Mouse (Mus musculus) embryonic facial prominence, embryonic 12.5 days (tissue): ENCODE measurements at regions not wholly inside any gene's neighbourhood (a gene's known extent, or its start where the extent isn't known, plus 50 kb on each side); places are given as distances from the start of the nearest gene placed in this dataset.

Experiments
- ATAC-seq: fragments of 200-750 bp; cut with Nextera tagmentation; 2 replicates; pipeline ENCODE4 v1.8.0; 2017; ENCODE audit not compliant: insufficient number of reproducible peaks, insufficient read depth, low FRiP score, low TSS enrichment
- H3K27ac ChIP-seq: fragments of 300-500 bp; sonication (generic); 2 replicates; pipeline ENCODE4 v1.5.1; 2016; ENCODE audit warnings: mild to moderate bottlenecking
- H3K27me3 ChIP-seq: fragments of 300-500 bp; sonication (generic); 2 replicates; pipeline ENCODE4 v1.6.1; 2016; ENCODE audit warnings: mild to moderate bottlenecking, moderate library complexity
- H3K36me3 ChIP-seq: fragments of 300-500 bp; sonication (generic); 2 replicates; pipeline ENCODE4 v1.6.1; 2016; ENCODE audit warnings: mild to moderate bottlenecking
- H3K4me1 ChIP-seq: fragments of 300-500 bp; sonication (generic); 2 replicates; pipeline ENCODE4 v1.6.1; 2016
- H3K4me2 ChIP-seq: fragments of 300-500 bp; sonication (generic); replicated peaks from 2 replicates; pipeline ENCODE4 v1.6.1; 2016; ENCODE audit warnings: mild to moderate bottlenecking, moderate library complexity
- H3K4me3 ChIP-seq: fragments of 300-500 bp; sonication (generic); 2 replicates; pipeline ENCODE4 v1.5.1; 2016; ENCODE audit warnings: mild to moderate bottlenecking
- H3K9ac ChIP-seq: fragments of 300-500 bp; sonication (generic); 2 replicates; pipeline ENCODE4 v1.6.1; 2016; ENCODE audit warnings: mild to moderate bottlenecking, moderate library complexity
- H3K9me3 ChIP-seq: fragments of 300-500 bp; sonication (generic); 2 replicates; pipeline ENCODE4 v1.6.1; 2016; ENCODE audit warnings: mild to moderate bottlenecking, moderate library complexity
- WGBS: fragments of 180-500 bp; shearing (Covaris S2); methylation state at CpG from one replicate; pipeline ENCODE4 v1.1.7; 2016; 5-methylcytosine and 5-hydroxymethylcytosine counted together

DNA sequence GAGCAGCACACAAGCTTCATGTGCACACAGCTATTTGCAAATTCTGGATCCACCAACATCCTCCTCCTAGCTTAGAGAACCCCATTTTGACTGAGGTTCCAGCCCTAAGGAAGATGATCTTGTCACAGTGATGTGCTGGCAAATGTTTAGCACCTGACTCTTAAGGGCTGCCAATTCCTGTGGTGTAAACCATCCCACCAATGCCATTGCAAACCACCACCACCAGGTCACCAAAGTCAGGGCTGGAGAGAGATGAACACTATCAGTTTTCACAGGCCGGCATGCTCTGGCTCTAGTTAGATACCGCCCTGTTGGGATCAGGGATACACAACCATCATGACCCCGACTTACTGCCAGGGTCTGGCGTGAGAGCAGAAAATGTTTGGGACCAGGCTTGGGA lies 125.9 kb downstream of the Slc38a6 start:
- no peaks in the 10 kb centered on the region for H3K36me3 ChIP-seq
- no peak overlapping the region for H3K27ac ChIP-seq
- H3K4me1 ChIP-seq = peaks cover 29% of the 10 kb centered on the region

GRCm38 (mm10) chr12:73410924-73411323 lies 124.3 kb downstream of the Slc38a6 start:
- H3K9ac ChIP-seq = no peak overlapping the region
- no peak overlapping the region for H3K4me3 ChIP-seq
- peaks cover 21% of the 10 kb centered on the region for H3K4me1 ChIP-seq
- H3K9me3 ChIP-seq = no peaks in the 10 kb centered on the region
- H3K36me3 ChIP-seq = no peaks in the 10 kb centered on the region
- H3K4me2 ChIP-seq = no peak overlapping the region
- WGBS = 60% methylated on average over 7 of the region's 7 CpGs
- H3K27me3 ChIP-seq = 0 out of 2 replicates have a peak, but pooled peaks cover 10% of the 10 kb centered on the region
- H3K27ac ChIP-seq = no peak overlapping the region
- no peak for ATAC-seq

More for the DNA sequence above, 125.9 kb downstream of the Slc38a6 start:
- no peaks in the 10 kb centered on the region for H3K9me3 ChIP-seq
- H3K27me3 ChIP-seq = 0 out of 2 replicates have a peak, but pooled peaks cover 9% of the 10 kb centered on the region
- WGBS = 50% methylated on average over 4 of the region's 4 CpGs
- no peak overlapping the region for H3K4me3 ChIP-seq
- H3K4me2 ChIP-seq = 0 out of 2 replicates have a peak overlapping the region, but pooled peaks have one; percentile 26
- ATAC-seq = no peak
- H3K9ac ChIP-seq = no peak overlapping the region

DNA sequence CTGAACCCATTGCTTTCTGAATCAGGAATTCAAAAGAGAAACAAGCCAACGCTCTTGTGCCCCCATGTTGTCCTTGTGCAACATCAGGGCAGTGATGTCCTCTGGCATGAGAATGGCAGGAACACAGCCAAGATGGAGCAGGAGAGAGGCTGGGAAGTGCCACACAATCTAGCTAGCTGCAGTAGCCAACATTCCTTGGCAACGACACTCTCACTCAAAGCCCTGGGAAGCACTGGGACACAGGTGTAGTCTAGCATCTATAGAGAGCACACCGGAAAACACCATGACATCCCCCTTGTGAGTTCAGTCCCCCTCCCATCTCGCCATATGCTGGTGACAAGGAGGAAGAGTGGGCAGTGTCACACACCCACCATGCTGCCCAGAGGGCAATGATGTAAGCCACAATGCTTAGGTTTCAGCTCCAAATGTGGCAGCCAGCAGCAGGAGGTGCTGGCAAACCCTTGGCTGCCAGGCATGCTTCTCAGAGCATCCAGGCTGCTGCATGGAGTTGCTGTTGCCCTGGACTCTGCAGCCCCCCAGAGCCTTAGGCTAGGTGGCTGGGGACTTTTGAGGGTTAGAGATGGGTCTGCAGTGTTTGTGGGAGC lies 123.0 kb downstream of the Slc38a6 start:
- no peak for ATAC-seq
- no peaks in the 10 kb centered on the region for H3K36me3 ChIP-seq
- no peak overlapping the region for H3K27ac ChIP-seq
- 89% methylated on average over 4 of the region's 4 CpGs for WGBS
- H3K4me1 ChIP-seq = peaks cover 30% of the 10 kb centered on the region
- no peak overlapping the region for H3K4me2 ChIP-seq
- H3K27me3 ChIP-seq = 0 out of 2 replicates have a peak, but pooled peaks cover 12% of the 10 kb centered on the region
- H3K9ac ChIP-seq = no peak overlapping the region
- no peaks in the 10 kb centered on the region for H3K9me3 ChIP-seq
- H3K4me3 ChIP-seq = no peak overlapping the region

GRCm38 (mm10) chr12:73408614-73409013 lies 122.0 kb downstream of the Slc38a6 start:
- ATAC-seq = no peak
- 82% methylated on average over 7 of the region's 7 CpGs for WGBS
- no peaks in the 10 kb centered on the region for H3K9me3 ChIP-seq

DNA sequence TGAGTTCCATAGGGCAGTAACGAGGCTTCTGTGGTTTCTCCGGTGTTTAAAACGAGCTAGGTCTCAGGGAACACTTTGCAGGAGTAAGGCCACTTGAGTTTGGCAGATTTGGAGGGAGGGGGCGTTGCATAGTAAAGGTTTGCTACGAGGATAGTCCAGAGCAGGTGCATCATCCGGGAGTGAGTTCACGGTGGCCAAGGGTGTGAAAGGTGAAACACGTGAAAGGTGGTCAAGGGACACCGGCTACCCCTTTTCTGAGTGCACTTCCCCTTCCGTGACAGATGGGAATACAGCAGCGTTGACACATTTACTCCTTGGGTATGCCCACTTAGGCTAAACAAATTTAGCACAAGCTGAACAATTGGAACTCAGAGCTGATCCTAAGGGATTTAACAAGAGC lies 121.6 kb downstream of the Slc38a6 start:
- Histone ChIP-seq H3K4me3 (no peak overlapping the region), H3K4me2 (no peak overlapping the region), H3K27me3 (0 out of 2 replicates have a peak, but pooled peaks cover 12% of the 10 kb centered on the region), H3K27ac (no peak overlapping the region), H3K36me3 (no peaks in the 10 kb centered on the region), H3K4me1 (peaks cover 23% of the 10 kb centered on the region), H3K9ac (no peak overlapping the region), H3K9me3 (no peaks in the 10 kb centered on the region)
- WGBS = 78% methylated on average over 11 of the region's 11 CpGs
- no peak for ATAC-seq

More at GRCm38 (mm10) chr12:73408614-73409013, 122.0 kb downstream of the Slc38a6 start:
- 0 out of 2 replicates have a peak, but pooled peaks cover 12% of the 10 kb centered on the region for H3K27me3 ChIP-seq
- H3K4me1 ChIP-seq = peaks cover 27% of the 10 kb centered on the region
- no peak overlapping the region for H3K4me2 ChIP-seq
- H3K36me3 ChIP-seq = no peaks in the 10 kb centered on the region
- H3K9ac ChIP-seq = no peak overlapping the region
- no peak overlapping the region for H3K27ac ChIP-seq
- H3K4me3 ChIP-seq = no peak overlapping the region

- H3K9ac ChIP-seq = no peak overlapping the region
- H3K9me3 ChIP-seq = no peaks in the 10 kb centered on the region
- H3K4me3 ChIP-seq = no peak overlapping the region
- no peak overlapping the region for H3K27ac ChIP-seq
- WGBS = 89% methylated on average over 8 of the region's 8 CpGs
- H3K4me2 ChIP-seq = no peak overlapping the region
- no peaks in the 10 kb centered on the region for H3K36me3 ChIP-seq
- peaks cover 16% of the 10 kb centered on the region for H3K4me1 ChIP-seq
- no peak for ATAC-seq
- 0 out of 2 replicates have a peak, but pooled peaks cover 12% of the 10 kb centered on the region for H3K27me3 ChIP-seq
These were observed 120.0 kb downstream of the Slc38a6 start for GRCm38 (mm10) chr12:73406556-73407087.

DNA sequence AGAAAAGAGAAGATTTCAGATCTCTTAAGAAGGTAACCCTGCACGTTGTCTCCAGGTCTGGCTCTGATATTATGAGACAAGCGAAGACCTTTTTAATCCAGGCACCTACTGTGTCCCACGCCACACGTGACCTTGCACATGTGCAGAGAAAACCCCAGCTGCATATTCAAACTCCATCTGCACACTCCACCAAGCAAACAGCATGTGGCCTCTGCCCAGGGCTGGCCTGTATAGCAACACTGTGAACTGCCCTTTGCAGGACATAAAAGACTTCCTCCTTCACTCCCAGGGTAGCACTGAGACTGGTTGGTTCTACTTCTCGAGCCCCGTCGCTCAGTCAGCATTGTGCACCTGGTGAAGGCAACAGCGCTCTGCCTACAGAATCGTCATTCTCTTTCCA lies 119.0 kb downstream of the Slc38a6 start:
- H3K4me1 ChIP-seq = peaks cover 16% of the 10 kb centered on the region
- H3K9ac ChIP-seq = no peak overlapping the region
- WGBS = 63% methylated on average over 9 of the region's 9 CpGs
- H3K36me3 ChIP-seq = no peaks in the 10 kb centered on the region
- 0 out of 2 replicates have a peak, but pooled peaks cover 12% of the 10 kb centered on the region for H3K27me3 ChIP-seq
- H3K9me3 ChIP-seq = no peaks in the 10 kb centered on the region
- ATAC-seq = no peak
- no peak overlapping the region for H3K27ac ChIP-seq
- no peak overlapping the region for H3K4me3 ChIP-seq
- H3K4me2 ChIP-seq = no peak overlapping the region

DNA sequence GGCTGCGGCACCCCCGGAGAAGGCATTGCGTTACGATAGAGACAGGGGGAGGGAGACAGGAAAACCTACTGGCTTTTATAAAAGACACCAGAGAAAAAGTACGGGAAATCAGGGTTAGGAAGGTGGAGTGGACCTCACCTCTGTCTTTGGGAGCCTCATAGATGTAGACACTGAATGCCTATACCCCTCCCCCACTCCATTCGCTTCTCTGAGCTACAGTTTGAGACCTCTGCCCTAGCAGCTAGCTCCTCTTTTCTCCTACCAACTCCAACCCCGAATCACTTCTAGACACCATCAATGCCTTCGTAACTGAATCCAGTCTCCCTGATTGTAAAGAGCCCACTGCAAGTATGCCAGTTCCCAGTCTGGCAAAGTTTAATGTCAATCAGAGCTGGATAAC lies 118.5 kb downstream of the Slc38a6 start:
- H3K9me3 ChIP-seq = no peaks in the 10 kb centered on the region
- H3K4me3 ChIP-seq = no peak overlapping the region
- H3K36me3 ChIP-seq = no peaks in the 10 kb centered on the region
- no peak overlapping the region for H3K4me2 ChIP-seq
- no peak overlapping the region for H3K27ac ChIP-seq
- ATAC-seq = no peak
- no peak overlapping the region for H3K9ac ChIP-seq
- WGBS = 64% methylated on average over 8 of the region's 8 CpGs
- peaks cover 16% of the 10 kb centered on the region for H3K4me1 ChIP-seq
- 0 out of 2 replicates have a peak, but pooled peaks cover 12% of the 10 kb centered on the region for H3K27me3 ChIP-seq

- 72% methylated on average over 13 of the region's 13 CpGs for WGBS
These were observed 117.4 kb downstream of the Slc38a6 start for GRCm38 (mm10) chr12:73403906-73404474.

More at GRCm38 (mm10) chr12:73403906-73404474, 117.4 kb downstream of the Slc38a6 start:
- Histone ChIP-seq H3K27me3 (0 out of 2 replicates have a peak, but pooled peaks cover 4% of the 10 kb centered on the region), H3K4me1 (peaks cover 16% of the 10 kb centered on the region), H3K9ac (no peak overlapping the region), H3K4me3 (no peak overlapping the region), H3K36me3 (no peaks in the 10 kb centered on the region), H3K9me3 (no peaks in the 10 kb centered on the region), H3K27ac (no peak overlapping the region), H3K4me2 (no peak overlapping the region)
- ATAC-seq = no peak
